Mouse (Mus musculus) MN1 (cell line): Measurements from ENCODE around the gene Gm10354.
"Not testable (repeated sequence)": the region's sequence is repeated elsewhere in the genome, so short reads cannot be mapped to it uniquely, and the experiment has no call there.

Source experiments
- DNase-seq: peaks from one replicate; pipeline ENCODE4 v3.0.0-alpha.2; 2016; ENCODE audit warnings: low spot score

Gene Gm10354

GRCm38 (mm10) chr5:14978835-14979234, at the start of gene Gm10354:
TSS of gene Gm10354 (minus strand) at chr5:14978935.
- not testable (repeated sequence) for DNase-seq

- DNase-seq = peak; percentile 7
These were observed 45.6 kb upstream of the Gm10354 start for GRCm38 (mm10) chr5:15024316-15024715.

GRCm38 (mm10) chr5:15020067-15020466, 41.3 kb upstream of the Gm10354 start:
- DNase-seq = peak; percentile 12

GRCm38 (mm10) chr5:15010639-15011582, 32.2 kb upstream of the Gm10354 start:
- DNase-seq = peak; percentile 6

- DNase-seq = not testable (repeated sequence)
These were observed 28.2 kb upstream of the Gm10354 start for GRCm38 (mm10) chr5:15006907-15007306.

- DNase-seq = peak; percentile 24
These were observed 27.6 kb upstream of the Gm10354 start for GRCm38 (mm10) chr5:15006288-15006687.

GRCm38 (mm10) chr5:15005584-15005983, 26.8 kb upstream of the Gm10354 start:
- DNase-seq = not testable (repeated sequence)

GRCm38 (mm10) chr5:15004569-15005562, 26.1 kb upstream of the Gm10354 start:
- DNase-seq = not testable (repeated sequence)

- not testable (repeated sequence) for DNase-seq
These were observed 19.3 kb upstream of the Gm10354 start for GRCm38 (mm10) chr5:14998077-14998476.

- DNase-seq = peak; percentile 32
These were observed 18.8 kb upstream of the Gm10354 start for GRCm38 (mm10) chr5:14997556-14997955.

- DNase-seq = not testable (repeated sequence)
These were observed 18.0 kb upstream of the Gm10354 start for GRCm38 (mm10) chr5:14996670-14997249.

GRCm38 (mm10) chr5:14994124-14994523, 15.4 kb upstream of the Gm10354 start:
- not testable (repeated sequence) for DNase-seq

GRCm38 (mm10) chr5:14990375-14991158, 11.8 kb upstream of the Gm10354 start:
- DNase-seq = not testable (repeated sequence)

- not testable (repeated sequence) for DNase-seq
These were observed 8.1 kb upstream of the Gm10354 start for GRCm38 (mm10) chr5:14986649-14987387.

GRCm38 (mm10) chr5:14977368-14977767, 1.4 kb downstream of the Gm10354 start:
- DNase-seq = not testable (repeated sequence)

GRCm38 (mm10) chr5:14975294-14975693, 3.4 kb downstream of the Gm10354 start:
- not testable (repeated sequence) for DNase-seq

GRCm38 (mm10) chr5:14972841-14973240, 5.9 kb downstream of the Gm10354 start:
- DNase-seq = not testable (repeated sequence)

GRCm38 (mm10) chr5:14963821-14964220, 14.9 kb downstream of the Gm10354 start:
- DNase-seq = peak; percentile 39

GRCm38 (mm10) chr5:14961502-14961901, 17.2 kb downstream of the Gm10354 start:
- not testable (repeated sequence) for DNase-seq
